Mouse (Mus musculus) right cerebral cortex, adult 2 months (tissue): ENCODE measurements around the gene Cfap36.

Experiments used
- DNase-seq, 2 experiments: peaks; one replicate each; pipeline ENCODE4 v3.0.0; 2021 to 2022; ENCODE audit warnings: low spot score in 2 of 2

Gene Cfap36

GRCm38 (mm10) chr11:29180657-29181056 lies 66.6 kb downstream of the Cfap36 start:
- DNase-seq, result peak; percentile 18 to 22

- no peak for DNase-seq
Measured at GRCm38 (mm10) chr11:29179319-29179718, 67.9 kb downstream of the Cfap36 start.

- no peak for DNase-seq
Measured at GRCm38 (mm10) chr11:29173706-29174436, 73.3 kb downstream of the Cfap36 start.

GRCm38 (mm10) chr11:29173125-29173631 lies 74.0 kb downstream of the Cfap36 start:
- DNase-seq, result peak; percentile 54 to 56

- peak; percentile 99 for DNase-seq
Measured at GRCm38 (mm10) chr11:29172563-29173124, 74.6 kb downstream of the Cfap36 start, which contains the start of gene Ppp4r3b. TSS of gene Ppp4r3b (plus strand) at chr11:29172890.

GRCm38 (mm10) chr11:29171959-29172391 lies 75.2 kb downstream of the Cfap36 start:
- peak; percentile 67 to 75 for DNase-seq
